Mouse (Mus musculus) liver, embryonic 14.5 days (tissue): Measurements from ENCODE around the gene Rft1.

Experiments
- CTCF ChIP-seq: IDR thresholded peaks from 2 replicates; pipeline ENCODE4 v1.5.1; 2016; ENCODE audit warnings: antibody characterized with exemption, low read depth, control low read depth
- EP300 ChIP-seq: IDR thresholded peaks from 2 replicates; pipeline ENCODE4 v1.6.1; 2016; ENCODE audit warnings: antibody characterized with exemption, low read depth

- TF ChIP-seq CTCF (no peak), EP300 (no peak)
Measured at GRCm38 (mm10) chr14:30630811-30631576, 23.2 kb upstream of the Rft1 start.
